Mouse (Mus musculus) kidney, postnatal 36 days (tissue): Measurements from ENCODE around the gene Golga5.
A peak's percentile ranks its signal among the peaks of the same experiment; 100 is the strongest.

Experiments
- DNase-seq, 2 experiments: peaks; one replicate each; pipeline ENCODE4 v3.0.0; 2021 to 2022; ENCODE audit warnings: mixed read lengths in 2 of 2

Gene Golga5

GRCm38 (mm10) chr12:102468894-102469764, at the start of gene Golga5:
Gene Golga5, plus strand, starts transcription at chr12:102469135.
- DNase-seq, result peak; percentile 98 to 99

GRCm38 (mm10) chr12:102419544-102419943, 49.4 kb upstream of the Golga5 start:
- DNase-seq, result peak; percentile 30 to 52

GRCm38 (mm10) chr12:102420168-102420890, 48.6 kb upstream of the Golga5 start:
- DNase-seq, result peak; percentile 41 to 81

- peak; percentile 66 to 88 for DNase-seq
Observed at GRCm38 (mm10) chr12:102422065-102422464, 46.9 kb upstream of the Golga5 start.

- DNase-seq, result peak; percentile 59 to 61
Observed at GRCm38 (mm10) chr12:102422623-102423320, 46.2 kb upstream of the Golga5 start.

- peak; percentile 50 to 65 for DNase-seq
Observed at GRCm38 (mm10) chr12:102423625-102424024, 45.3 kb upstream of the Golga5 start.

- no peak for DNase-seq
Observed at GRCm38 (mm10) chr12:102424456-102424855, 44.5 kb upstream of the Golga5 start.

GRCm38 (mm10) chr12:102425048-102425578, 43.8 kb upstream of the Golga5 start:
- no peak for DNase-seq

- no peak for DNase-seq
Observed at GRCm38 (mm10) chr12:102426285-102426684, 42.6 kb upstream of the Golga5 start.

- DNase-seq, result no peak
Observed at GRCm38 (mm10) chr12:102429656-102430055, 39.3 kb upstream of the Golga5 start.

GRCm38 (mm10) chr12:102430228-102430627, 38.7 kb upstream of the Golga5 start:
- DNase-seq, result no peak

GRCm38 (mm10) chr12:102432238-102432637, 36.7 kb upstream of the Golga5 start:
- DNase-seq, result no peak

GRCm38 (mm10) chr12:102434107-102434506, 34.8 kb upstream of the Golga5 start:
- no peak for DNase-seq

- peak in 1 of 2 experiments; percentile 65 for DNase-seq
Observed at GRCm38 (mm10) chr12:102436939-102437526, 31.9 kb upstream of the Golga5 start.

- peak in 1 of 2 experiments; percentile 50 for DNase-seq
Observed at GRCm38 (mm10) chr12:102437952-102438351, 31.0 kb upstream of the Golga5 start.

- DNase-seq, result no peak
Observed at GRCm38 (mm10) chr12:102438983-102439631, 29.8 kb upstream of the Golga5 start.

- peak; percentile 100 for DNase-seq
Observed at GRCm38 (mm10) chr12:102439632-102440023, 29.3 kb upstream of the Golga5 start, which contains the start of gene Lgmn. Gene Lgmn, minus strand, starts transcription at chr12:102439813.

- no peak for DNase-seq
Observed at GRCm38 (mm10) chr12:102440551-102440950, 28.4 kb upstream of the Golga5 start.

GRCm38 (mm10) chr12:102441141-102441540, 27.8 kb upstream of the Golga5 start:
- no peak for DNase-seq

GRCm38 (mm10) chr12:102442639-102443038, 26.3 kb upstream of the Golga5 start:
- no peak for DNase-seq

GRCm38 (mm10) chr12:102443676-102444075, 25.3 kb upstream of the Golga5 start:
- DNase-seq, result no peak

GRCm38 (mm10) chr12:102445436-102445835, 23.5 kb upstream of the Golga5 start:
- DNase-seq, result no peak
